Mouse (Mus musculus) forelimb bud, embryonic 11.5 days (tissue): ENCODE results near the gene Naglu.

Experiments
- DNase-seq: peaks from one replicate; pipeline ENCODE4 v3.0.0-alpha.2; 2012; ENCODE audit warnings: low read depth, low spot score

Naglu gene

DNA sequence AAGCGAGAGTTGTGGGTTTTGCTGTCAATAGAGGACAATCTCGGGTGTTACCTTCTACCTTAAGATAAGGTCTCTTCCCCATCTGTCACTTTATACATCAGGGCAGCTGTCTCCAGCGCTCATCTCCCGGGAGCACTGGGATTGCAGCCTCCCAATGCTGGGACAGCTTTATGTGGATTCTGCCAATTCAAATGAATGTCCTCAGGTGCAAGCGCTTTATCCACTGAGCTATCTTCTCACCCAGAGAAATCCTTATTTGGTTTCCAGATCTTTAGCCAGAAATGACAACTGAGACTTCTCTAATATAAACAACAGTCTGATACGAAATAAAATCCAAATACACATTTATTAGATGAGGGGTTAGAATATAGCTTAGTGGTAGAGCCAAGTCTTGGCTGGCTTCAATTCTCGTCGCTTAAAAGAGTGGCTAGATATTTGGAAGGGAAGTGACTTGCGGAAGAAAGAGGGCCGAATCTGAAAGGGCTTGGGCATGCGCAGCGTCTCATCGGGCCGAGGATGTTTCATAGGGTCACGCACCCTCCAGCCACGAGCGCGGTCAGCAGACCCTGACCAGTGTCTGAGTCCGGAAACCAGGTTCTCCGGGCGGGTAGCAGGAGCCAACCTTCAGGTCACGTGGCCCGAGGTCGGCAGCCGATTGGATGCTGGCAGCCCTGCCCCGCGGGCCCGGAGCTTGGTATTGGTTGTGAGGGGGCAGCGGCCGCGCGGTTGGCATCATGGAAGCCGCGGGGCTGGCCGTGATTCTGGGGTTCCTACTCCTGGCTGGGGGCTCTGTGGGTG is at the start of gene Naglu:
Gene Naglu, plus strand, starts transcription at position 622 of the 798 bp plus-strand sequence.
- peak; percentile 76 for DNase-seq

DNA sequence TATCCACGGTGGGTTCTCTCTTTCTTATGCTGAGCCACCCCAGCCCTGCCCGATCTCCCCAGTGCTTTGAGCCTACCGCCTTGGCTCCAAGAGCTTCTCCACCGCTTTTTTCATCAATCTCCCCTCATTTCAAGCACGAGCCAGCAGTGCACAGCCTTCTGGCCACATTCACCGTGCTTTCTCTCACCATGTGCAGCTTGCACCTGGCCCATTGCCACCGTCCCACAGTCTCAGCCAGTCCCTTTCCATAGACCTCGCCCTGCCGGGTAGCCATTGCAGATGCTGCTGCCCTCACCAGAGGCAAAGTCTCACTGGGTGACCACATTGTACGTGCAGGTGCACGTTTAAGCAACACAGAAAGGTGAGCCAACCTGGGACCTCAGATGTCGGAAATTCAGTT is 46.4 kb upstream of the Naglu start:
- no peak for DNase-seq

DNA sequence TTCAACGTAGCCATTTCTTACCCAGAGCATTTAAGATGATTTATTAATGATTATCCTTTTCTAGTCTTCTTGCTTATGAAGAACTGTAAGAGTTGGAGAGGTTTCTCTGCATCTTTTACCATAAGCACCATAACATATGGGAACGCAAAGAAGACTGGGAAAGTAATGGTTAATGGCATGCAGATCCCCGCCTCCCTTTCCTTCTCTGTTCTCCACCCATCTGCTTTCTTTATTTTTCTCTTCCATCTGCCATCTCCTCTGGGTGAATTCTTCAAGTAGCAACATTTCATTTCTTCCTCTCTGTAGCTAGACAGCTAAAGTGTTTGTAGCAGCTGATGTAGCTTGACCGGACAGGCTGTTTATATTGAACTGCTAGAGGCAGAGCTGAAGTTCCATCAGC is 45.8 kb upstream of the Naglu start:
- no peak for DNase-seq

DNA sequence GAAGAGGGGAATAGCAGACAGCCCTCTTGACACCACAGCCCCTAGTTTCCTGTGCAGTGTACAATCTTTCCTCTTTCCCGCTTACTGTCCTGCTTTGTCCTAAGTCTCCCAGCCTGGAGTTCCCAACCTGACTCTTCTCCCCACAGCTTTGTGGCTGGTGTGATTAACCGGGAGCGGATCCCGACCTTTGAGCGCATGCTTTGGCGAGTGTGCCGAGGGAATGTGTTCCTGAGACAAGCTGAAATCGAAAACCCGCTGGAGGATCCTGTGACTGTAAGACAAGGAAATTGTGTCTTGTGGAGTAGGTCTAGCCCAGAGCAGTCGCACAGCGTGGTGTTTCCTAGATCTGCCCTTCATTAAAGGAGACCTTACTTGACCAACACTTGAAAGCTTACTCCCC is 42.7 kb upstream of the Naglu start:
- no peak for DNase-seq

DNA sequence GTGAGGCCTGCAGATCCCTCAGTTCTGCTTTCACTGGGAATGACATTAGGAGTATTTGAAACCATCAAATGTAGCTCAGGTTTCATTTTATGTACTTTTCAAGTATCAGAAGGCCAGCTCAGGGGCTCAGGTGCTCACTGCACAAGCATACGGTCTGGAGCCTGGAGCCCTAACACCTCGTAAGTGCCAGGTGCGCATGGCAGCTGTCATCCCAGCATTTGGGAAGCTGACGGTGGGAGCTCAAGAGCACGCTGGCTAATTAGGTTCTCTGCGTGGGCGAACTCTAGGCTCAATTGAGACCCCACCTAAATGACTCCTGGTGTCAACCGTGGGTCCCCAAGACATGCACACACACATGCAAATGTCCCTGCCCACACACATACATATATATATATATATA is 40.5 kb upstream of the Naglu start:
- DNase-seq, result no peak

DNA sequence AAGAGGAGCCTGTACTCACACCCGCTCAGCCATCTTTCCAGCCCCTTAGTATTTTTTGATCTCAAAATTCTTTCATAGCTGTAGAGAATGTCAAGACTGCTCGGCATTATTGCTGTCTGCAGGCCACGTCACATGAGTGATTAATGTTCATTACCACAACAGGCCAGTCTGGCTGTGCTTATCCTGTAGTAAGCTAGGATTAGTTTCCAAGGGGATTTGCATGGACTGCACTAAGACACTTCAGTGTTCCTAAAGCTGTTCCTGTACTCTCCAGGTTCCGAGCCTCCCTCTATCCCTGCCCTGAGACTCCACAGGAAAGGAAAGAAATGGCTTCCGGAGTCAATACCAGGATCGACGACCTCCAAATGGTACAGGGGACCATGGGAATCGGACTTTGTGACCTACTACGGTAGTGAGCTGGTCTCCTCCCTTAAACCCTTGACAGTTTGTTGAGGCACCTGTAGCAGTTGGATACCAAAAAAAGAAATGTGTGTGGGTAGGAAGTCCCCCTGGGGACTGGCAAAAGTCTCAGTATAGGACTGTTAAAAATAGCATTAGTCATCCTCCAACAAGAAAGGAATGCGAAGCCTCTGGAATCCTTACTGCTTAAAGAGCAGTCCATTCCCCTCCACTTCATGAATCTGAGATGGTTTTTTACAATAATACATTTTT is 39.5 kb upstream of the Naglu start:
- DNase-seq, result no peak

DNA sequence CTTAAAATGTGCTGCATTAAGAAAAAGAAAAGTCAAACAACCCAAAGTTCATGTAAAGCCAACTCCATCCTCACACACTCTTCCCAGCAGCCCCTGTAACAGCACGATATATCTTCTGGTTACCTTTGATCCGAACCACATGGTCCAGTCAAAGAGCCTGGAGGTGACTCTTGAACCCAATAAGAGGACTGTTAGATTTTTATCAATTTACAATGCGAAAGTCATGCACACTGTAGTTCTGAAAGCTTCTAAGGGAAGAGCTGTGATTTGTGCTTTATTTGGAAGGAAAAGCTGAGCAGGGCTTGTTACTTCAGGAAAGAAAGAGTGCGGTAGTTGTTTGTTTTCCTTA is 39.0 kb upstream of the Naglu start:
- no peak for DNase-seq

DNA sequence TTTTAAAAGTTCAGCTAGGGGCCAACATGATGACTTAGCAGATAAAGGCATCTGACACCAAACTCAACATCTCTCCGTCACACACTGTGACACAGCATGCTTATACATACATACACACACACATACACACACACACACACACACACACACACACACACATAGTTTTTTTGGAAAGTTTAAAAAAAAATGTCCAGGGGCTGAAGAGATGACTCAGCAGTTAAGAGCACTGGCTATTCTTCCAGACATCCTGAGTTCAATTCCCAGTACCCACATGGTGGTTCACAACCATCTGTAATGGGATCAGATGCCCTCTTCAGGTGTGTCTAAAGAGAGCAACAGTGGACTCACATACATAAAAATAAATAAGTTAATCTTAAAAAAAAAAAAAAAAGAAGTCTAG is 38.3 kb upstream of the Naglu start:
- DNase-seq, result no peak

DNA sequence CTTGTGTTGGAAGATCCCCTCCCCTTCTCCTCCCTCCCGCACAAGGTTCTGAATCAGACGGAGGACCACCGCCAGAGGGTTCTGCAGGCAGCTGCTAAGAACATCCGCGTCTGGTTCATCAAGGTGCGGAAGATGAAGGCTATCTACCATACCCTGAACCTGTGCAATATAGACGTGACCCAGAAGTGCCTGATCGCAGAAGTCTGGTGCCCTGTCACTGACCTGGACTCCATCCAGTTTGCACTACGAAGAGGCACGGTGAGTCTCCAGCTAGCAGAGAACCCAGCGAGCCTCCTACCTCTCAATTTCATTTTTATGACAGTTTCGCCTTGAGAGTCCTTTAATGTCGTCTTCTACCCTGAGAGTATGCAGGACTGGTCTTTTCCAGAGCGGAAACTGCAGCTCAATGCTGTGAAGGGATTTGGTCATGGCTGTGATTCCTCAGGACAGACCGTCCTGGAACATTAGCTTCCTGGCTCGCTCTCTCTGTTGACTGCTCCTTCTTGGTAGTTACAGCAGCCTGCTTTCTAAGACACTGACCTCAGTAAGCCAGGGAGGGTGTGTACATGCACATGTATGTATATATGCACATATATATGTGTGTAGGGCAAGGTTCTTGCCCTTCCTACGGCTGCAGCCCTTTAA is 35.8 kb upstream of the Naglu start:
- DNase-seq, result no peak

DNA sequence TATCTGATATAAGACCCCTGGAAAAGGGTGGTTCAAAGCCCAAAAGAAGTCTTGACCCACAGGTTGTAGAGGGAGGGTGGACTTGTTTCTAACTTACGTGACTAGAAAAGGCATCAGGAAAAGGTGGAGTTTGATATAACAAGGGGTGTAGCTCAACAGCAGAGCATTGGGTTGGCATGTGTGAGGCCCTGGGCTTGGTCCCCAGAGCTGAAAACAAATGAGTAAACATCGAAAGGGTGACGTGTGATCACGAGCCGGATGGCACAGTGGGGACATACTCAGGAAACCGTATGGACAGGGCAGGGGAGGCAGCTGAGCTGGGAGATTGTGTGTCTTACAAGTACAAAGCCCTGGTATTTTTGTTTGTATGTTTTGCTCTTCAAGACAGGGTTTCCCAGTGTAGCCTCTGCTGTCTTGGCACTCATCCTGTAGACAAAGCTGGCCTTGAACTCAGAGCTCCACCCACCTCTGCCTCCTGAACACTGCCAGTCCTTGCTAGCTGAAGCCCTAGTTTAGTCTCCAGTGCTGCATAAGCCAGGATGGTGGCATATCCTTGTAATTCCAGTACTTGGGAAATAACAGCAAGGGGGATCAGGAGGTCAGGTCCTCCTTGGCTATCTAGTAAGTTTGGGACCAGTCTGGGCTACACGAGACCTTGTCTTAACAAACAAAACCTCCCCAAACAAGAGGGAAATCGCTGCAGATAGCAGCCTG is 35.0 kb upstream of the Naglu start:
- no peak for DNase-seq

DNA sequence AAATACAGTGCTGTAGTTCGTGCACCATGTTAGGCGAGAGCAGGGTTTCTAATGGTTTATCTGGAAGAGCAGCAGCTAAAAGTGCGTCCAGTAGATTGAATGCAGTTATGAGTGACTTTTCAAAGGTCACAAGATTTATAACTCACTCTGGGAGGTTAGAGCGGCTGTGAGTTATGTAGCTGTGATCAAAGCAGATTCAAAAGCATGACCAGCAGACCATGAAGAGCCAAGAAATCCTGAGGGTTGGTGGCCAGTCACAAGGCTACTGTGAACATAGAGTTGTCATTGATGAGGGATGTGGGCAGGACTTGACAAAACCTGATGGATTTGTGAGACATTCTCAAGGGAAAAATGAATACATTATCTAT is 34.5 kb upstream of the Naglu start:
- DNase-seq, result no peak

DNA sequence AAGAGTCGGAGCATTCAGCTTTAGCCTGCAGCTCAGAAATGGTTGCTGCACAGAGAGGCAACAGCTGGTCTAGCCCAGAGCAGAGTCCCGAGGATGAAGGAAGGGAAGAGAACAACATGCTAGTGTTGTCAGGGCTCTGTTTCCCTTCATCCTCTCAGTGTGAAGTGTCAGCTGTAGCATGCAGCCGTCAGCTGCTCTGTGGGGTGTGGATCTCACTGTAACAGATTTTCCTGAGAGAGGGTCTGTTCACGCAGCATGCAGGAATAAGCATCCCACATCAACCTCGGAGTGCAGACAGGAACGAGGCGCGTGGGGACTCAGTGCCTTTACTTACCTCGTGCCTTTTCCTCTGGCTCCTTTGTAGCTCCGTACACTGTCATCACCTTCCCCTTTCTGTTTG is 32.0 kb upstream of the Naglu start:
- DNase-seq, result no peak

DNA sequence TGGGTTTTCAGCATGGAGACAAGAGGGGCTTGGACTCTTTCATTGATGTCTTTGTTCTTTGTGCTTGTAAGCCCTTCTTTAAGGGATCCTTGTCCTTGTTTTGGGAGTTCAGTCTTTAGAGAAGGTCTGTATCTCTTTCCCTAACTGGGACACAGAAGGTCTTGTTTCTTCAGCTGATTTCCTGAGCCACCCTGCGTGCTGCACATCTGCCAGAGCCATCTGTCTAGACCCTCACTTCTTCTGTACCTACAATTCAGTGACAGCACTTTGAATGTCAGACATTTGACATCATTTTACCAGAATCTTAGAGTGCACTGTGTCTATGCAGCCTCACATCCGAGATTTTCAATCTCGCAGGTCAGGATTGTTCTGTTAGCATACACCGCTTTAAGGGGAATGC is 24.0 kb upstream of the Naglu start:
- no peak for DNase-seq

DNA sequence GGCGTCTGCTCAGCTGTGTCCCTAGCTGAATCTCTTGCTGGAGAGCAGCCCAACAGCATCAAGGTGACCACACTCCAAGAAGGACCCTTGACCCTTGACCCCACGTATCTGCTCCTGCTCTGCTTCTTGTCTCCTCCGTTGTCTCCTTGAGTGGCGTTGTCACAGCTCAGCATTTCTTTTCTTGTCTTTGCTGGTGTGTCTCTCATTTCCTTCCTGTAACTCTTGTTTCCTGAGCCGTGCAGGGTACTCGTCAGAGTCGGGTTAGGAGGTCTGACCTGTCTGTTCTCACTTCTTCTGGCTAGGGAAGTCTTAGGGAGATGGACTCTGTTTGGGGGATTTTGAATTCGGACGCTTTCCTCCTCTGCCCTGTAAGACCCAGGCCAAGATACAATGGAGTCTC is 23.4 kb upstream of the Naglu start:
- no peak for DNase-seq

DNA sequence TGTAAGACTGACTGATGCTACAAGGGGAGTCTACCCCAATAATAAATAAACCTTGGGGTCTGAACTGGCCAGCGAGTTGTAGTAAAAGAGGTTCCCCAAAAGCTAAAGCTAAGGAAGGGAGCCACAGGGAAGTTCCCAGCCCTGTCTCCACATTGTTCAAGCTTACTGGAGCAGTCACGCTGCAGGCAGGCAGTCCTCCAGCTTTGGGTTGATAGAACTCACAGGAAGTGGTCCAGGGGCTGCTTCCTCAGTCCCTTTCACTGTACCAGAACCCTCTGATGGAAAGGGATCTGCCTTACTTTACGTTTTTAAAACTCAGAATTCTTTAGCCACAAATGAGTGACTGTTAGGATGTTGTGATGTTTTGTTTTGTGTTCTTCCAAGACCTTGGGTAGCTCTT is 22.3 kb upstream of the Naglu start:
- no peak for DNase-seq

DNA sequence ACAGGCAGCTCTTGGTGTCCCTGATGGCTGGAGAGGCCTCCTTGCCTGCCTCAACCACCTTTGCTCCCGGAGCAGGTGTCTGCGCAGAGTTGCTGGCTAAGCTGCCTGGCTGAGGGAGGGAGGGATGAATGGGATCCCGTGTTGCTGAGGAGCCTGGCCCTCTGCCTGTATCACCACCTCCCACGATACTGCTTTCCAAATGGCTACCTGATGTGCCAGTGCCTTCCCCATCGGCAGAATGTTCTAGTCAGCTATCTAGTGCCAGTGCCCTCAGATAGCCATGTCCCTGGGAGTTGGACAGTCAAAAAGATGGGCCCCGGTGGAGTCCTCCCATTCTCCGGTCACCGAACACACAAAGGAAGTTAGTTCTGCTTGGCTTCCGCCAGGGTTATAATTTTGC is 19.5 kb upstream of the Naglu start:
- DNase-seq, result no peak

DNA sequence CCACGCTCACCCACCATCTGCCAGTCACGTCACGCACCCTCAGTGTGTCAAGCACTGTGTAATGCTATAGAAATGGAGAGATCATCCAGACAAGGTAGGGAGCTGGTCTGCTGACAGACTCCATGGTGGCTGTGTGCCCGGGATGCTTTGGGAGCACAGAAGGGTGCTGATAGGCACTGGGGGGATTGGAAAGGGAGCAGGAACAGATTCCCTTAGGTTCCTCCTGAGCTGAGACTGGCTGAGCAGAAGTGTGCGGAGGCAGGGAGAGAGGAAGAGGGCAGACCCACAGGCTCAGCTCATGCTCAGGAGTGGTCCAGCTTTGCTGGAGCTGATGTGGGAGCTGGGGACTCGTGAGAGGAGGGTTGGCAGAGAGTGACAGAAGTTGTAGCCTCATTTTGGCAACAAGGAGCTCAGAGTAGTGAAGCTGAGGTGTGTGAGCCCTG is 18.7 kb upstream of the Naglu start:
- no peak for DNase-seq

DNA sequence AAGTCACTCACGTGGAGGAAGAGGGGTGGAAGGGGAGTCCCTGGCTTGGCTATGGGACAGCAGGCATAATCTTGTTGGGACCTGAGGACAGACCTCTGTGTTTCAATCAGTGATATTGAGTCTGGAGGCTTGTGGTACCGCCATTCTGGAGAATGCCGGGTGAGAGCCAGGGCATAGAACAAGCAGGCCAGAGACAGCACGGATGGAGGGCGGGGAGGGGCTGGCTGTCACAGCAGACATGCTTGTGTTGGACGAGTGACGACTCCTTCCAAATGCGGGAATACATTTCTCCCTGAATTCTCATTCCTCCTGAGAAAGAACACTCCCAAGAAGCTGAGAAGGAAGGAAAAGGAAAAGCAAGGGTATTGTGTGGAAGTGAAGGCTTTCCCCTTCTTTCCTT is 18.2 kb upstream of the Naglu start:
- DNase-seq, result no peak

DNA sequence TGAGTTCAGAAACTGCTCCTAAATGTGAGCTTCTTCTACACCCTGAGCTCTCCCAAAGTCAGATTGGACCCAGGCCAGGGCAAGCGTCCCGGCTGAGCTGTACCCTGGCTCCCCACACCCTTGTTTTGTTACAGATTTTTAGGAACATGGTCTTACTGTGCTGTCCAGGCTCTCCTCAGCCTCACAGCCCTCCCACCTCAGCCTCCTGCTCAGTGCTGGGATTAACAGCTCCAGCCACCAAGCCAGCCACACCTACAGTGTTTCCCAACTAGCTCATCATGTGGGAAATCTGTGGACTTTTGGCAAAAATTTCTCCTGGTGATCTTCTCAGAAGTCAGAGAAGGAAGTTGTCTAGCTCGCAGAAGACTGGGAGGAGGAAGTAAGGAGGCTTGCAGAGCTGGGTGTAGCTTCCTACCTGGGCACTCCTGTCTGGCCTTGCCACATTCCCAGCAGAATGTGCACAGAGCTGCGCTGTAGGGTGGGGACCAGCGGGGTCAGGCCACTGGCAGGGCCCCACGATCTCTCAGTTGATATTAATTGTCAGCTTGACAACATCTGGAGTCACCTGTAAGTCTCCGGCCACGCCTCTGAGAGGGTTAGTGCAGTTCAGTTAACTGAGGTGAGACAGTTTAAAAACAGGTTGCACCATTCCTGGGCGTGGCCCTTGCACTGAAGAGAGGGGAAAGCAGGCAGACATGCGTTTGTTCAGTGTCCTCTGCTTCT is 16.9 kb upstream of the Naglu start:
- no peak for DNase-seq

DNA sequence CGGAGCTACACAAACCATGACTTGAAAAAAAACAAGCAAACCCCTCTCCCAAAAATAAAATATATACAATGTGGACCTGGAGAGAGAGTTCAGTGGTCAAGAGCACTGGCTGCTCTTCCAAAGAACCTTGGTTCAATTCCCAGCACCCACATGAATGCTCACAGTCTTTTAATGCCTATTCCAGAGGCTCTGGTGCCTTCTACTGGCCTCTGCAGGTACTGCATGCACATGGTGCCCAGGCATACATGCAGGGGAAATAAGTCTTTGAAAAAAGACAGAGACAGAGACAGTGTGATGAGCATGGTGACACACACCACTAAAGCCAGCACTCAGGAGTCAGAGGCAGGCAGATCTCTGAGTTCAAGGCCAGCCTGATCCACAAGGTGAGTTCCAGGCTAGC is 15.8 kb upstream of the Naglu start:
- DNase-seq, result no peak

DNA sequence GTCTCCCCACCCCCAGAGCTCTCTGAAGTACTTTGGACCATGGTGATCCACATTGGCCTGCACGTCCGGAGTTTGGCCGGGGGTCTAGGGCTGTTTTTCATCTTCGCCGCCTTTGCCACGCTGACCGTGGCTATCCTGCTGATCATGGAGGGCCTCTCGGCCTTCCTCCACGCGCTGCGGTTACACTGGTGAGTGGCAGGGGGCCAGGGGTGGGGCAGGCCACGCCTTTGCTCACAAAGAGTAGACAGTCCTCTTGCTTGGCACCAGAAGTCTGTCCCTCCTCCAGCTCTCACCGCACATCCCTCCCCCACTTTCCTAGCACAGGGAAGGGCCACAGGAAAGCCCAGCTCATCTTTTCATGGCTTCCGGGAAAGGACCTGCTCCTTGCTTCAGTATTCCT is 14.4 kb upstream of the Naglu start:
- no peak for DNase-seq

DNA sequence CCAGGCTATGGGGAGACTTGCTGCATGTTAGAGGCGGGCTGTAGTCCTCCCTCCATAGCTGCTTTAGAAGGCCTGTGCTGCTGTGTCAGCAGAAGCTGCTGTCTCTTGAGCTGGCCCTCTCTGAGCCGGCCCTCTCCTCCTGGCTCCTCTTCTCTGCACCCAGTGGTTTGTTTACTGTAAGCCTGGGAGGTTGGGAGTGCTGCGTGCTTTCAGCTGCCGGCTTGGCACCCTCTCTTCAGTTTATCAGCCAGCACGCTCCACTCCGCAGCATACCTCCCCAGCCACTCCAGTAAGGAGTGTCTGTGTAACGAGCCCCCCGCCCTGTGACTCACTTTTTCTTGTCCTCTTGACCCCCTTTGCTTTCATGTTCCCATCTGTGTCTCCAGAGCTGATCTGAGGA is 12.9 kb upstream of the Naglu start:
- DNase-seq, result no peak
